Mouse (Mus musculus) limb, embryonic 15.5 days (tissue): Measurements from ENCODE around the gene Zfp790. TPM values are rescaled to one million over a fixed set of nuclear protein-coding genes. Genes with fewer than 3 reads are reported as not detected.
"Not testable (repeated sequence)": the region's sequence is repeated elsewhere in the genome, so short reads cannot be mapped to it uniquely, and the experiment has no call there.

Source experiments
- ATAC-seq: fragments of 200-750 bp; cut with Nextera tagmentation; 2 replicates; pipeline ENCODE4 v1.8.0; 2017; ENCODE audit warnings: low read depth, moderate TSS enrichment; ENCODE audit not compliant: insufficient number of reproducible peaks, low FRiP score, low TSS enrichment
- H3K27ac ChIP-seq: fragments of 300-500 bp; sonication (generic); 2 replicates; pipeline ENCODE4 v1.5.1; 2015; ENCODE audit warnings: moderate library complexity, mild to moderate bottlenecking, inconsistent platforms
- H3K27me3 ChIP-seq: fragments of 300-500 bp; sonication (generic); 2 replicates; pipeline ENCODE4 v1.6.1; 2015; ENCODE audit warnings: inconsistent platforms
- H3K36me3 ChIP-seq: fragments of 300-500 bp; sonication (generic); 2 replicates; pipeline ENCODE4 v1.6.1; 2015; ENCODE audit warnings: inconsistent platforms
- H3K4me1 ChIP-seq: fragments of 300-500 bp; sonication (generic); 2 replicates; pipeline ENCODE4 v1.6.1; 2015; ENCODE audit warnings: inconsistent platforms
- H3K4me2 ChIP-seq: fragments of 300-500 bp; sonication (generic); 2 replicates; pipeline ENCODE4 v1.6.1; 2015; ENCODE audit warnings: mild to moderate bottlenecking, inconsistent platforms
- H3K4me3 ChIP-seq: fragments of 300-500 bp; sonication (generic); 2 replicates; pipeline ENCODE4 v1.5.1; 2015; ENCODE audit warnings: mild to moderate bottlenecking, inconsistent platforms
- H3K9ac ChIP-seq: fragments of 300-500 bp; sonication (generic); 2 replicates; pipeline ENCODE4 v1.6.1; 2015; ENCODE audit warnings: inconsistent platforms
- H3K9me3 ChIP-seq: fragments of 300-500 bp; sonication (generic); 2 replicates; pipeline ENCODE4 v1.6.1; 2016; ENCODE audit warnings: inconsistent platforms
- WGBS: fragments of 180-500 bp; shearing (Covaris S2); methylation state at CpG from one replicate; pipeline ENCODE4 v1.1.7; 2015; 5-methylcytosine and 5-hydroxymethylcytosine counted together
- microRNA counts: library from miRNA; unstranded; fragments of <30 nt; microRNA quantifications from one replicate; lab custom pipeline; 2016
- microRNA-seq: library from miRNA; unstranded; fragments of <30 nt; microRNA quantifications from one replicate; pipeline ENCODE4, GENCODE M21; 2016
- polyA plus RNA-seq: library from polyadenylated mRNA; unstranded; fragments of >200 nt; fragmentation: Nextera tagmentation; extraction: Ambion mirVana; gene quantifications from 2 replicates; pipeline ENCODE4 v1.2.1, GENCODE M21; 2015

The Zfp790 gene
- polyA plus RNA-seq, 1 experiment from 2014 or later: 14.3 TPM

DNA sequence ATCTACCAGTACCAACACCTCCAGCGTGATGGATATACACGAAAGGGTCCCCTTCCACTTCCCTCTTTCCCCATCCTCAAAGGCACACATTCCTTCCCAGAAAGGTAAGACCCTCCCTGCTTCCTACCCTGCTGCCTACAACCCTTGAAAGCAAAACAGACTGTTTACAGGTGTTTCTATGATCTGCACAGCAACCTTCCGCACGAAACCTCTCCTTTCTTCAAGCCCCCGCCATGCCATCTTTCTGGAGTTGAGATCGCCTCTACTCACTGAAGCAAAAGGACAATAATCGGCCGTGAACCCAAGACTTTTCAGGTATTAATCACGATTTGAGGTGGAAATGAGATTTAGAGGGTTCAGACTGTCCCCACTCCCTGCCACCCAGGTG, 36.9 kb downstream of the Zfp790 start:
- peaks cover 11% of the 10 kb centered on the region; the same call in 1 of the 2 replicates for H3K36me3 ChIP-seq
- WGBS: 52% methylated on average over 9 of the region's 9 CpGs
- no peak for ATAC-seq

DNA sequence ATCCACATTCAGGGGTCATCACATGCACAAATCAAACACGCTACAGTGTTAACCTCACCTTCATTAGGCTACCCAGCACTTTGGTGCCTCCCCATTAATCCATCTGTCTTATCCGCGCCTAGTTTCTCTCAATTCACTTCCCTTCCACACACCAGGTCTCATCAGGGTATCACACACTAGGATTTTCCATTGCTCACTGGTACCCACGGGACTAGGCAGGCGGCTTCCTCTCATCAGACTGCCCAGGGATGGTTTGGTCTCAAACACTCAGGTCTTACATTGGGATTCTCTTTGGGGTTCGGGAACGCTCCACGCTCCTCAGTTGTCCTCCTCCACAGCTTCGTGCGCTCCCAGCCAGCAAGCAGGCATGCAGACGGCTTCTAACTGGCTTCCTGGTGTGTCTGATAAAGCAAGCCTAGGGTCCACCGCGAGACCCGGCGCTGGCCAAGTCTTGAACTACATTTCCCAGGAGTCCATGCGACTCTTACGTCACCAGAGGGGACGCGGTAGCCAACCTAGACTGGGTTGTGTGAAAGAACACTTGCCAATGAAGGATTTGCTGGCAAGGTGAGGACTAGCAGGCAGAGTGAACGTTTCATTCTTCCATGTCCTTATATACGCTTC, 37.4 kb downstream of the Zfp790 start, which contains the start of gene Zfp940:
TSS of gene Zfp940 (minus strand) at position 451 of the 624 bp plus-strand sequence.
- no peaks in the 10 kb centered on the region for H3K27me3 ChIP-seq
- H3K4me3 ChIP-seq: peak within 1 kb of the TSS; percentile 62
- H3K36me3 ChIP-seq: peaks cover 11% of the 10 kb centered on the region; the same call in 1 of the 2 replicates
- H3K4me1 ChIP-seq: peaks cover 6% of the 10 kb centered on the region; the same call in 1 of the 2 replicates
- peak within 1 kb of the TSS; percentile 73 for H3K4me2 ChIP-seq
- peak within 1 kb of the TSS; percentile 55 for H3K9ac ChIP-seq
- peak within 1 kb of the TSS; percentile 59; the same call in 1 of the 2 replicates for H3K27ac ChIP-seq
- 1% methylated on average over 21 of the region's 21 CpGs for WGBS
- peak; percentile 84; the same call in 1 of the 2 replicates for ATAC-seq
- no peaks in the 10 kb centered on the region for H3K9me3 ChIP-seq

More for the DNA sequence above, 36.9 kb downstream of the Zfp790 start:
- no peaks in the 10 kb centered on the region for H3K27me3 ChIP-seq
- no peak overlapping the region for H3K27ac ChIP-seq
- H3K4me1 ChIP-seq: peaks cover 6% of the 10 kb centered on the region; the same call in 1 of the 2 replicates
- no peaks in the 10 kb centered on the region for H3K9me3 ChIP-seq
- H3K9ac ChIP-seq: peak overlapping the region; percentile 55
- H3K4me3 ChIP-seq: peak overlapping the region; percentile 62
- H3K4me2 ChIP-seq: peak overlapping the region; percentile 73

- 4% methylated on average over 32 of the region's 32 CpGs for WGBS
- H3K36me3 ChIP-seq: peaks cover 6% of the 10 kb centered on the region; the same call in 1 of the 2 replicates
- peak within 1 kb of the TSS; percentile 71 for H3K4me2 ChIP-seq
- peak; percentile 94 for ATAC-seq
- no peaks in the 10 kb centered on the region for H3K27me3 ChIP-seq
- peaks cover 7% of the 10 kb centered on the region; the same call in 1 of the 2 replicates for H3K4me1 ChIP-seq
- no peak within 1 kb of the TSS for H3K27ac ChIP-seq
- no peaks in the 10 kb centered on the region for H3K9me3 ChIP-seq
- peak within 1 kb of the TSS; percentile 55 for H3K9ac ChIP-seq
- H3K4me3 ChIP-seq: peak within 1 kb of the TSS; percentile 66
Observed at GRCm38 (mm10) chr7:29859532-29860517, 43.9 kb downstream of the Zfp790 start, which contains the start of gene Zfp420. Gene Zfp420 (plus strand): TSS chr7:29859979.

DNA sequence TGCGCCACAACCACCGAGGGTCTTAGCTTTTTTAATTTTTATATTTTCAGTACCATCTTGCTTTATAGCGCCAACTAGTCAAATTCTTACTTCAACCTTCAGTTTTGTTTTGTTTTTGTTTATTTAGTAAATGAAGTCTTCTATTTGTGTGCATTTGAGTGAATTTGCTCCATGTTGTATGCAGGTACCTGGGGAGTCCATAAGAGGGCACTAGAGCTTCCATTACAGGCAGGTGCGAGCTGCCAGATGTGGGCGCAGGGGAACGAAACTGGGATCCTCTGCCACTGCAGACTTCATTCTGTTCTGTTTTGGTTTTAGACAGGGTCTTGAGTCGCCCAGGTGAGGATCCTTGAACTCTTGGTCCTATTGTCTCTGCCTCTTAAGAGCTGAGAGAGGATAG, 45.7 kb downstream of the Zfp790 start:
- Histone ChIP-seq H3K4me1 (peaks cover 7% of the 10 kb centered on the region; the same call in 1 of the 2 replicates), H3K27ac (no peak overlapping the region), H3K9ac (no peak overlapping the region), H3K27me3 (no peaks in the 10 kb centered on the region), H3K36me3 (peaks cover 6% of the 10 kb centered on the region; the same call in 1 of the 2 replicates), H3K4me2 (no peak overlapping the region), H3K9me3 (no peaks in the 10 kb centered on the region), H3K4me3 (no peak overlapping the region)
- 89% methylated on average over 7 of the region's 7 CpGs for WGBS
- no peak for ATAC-seq

- Histone ChIP-seq H3K36me3 (peaks cover 47% of the 10 kb centered on the region), H3K4me1 (no peaks in the 10 kb centered on the region), H3K27me3 (no peaks in the 10 kb centered on the region), H3K27ac (no peak overlapping the region), H3K9ac (no peak overlapping the region), H3K4me3 (no peak overlapping the region), H3K9me3 (peaks cover 19% of the 10 kb centered on the region), H3K4me2 (no peak overlapping the region)
- WGBS: 94% methylated on average over 10 of the region's 10 CpGs
- no peak for ATAC-seq
Observed at GRCm38 (mm10) chr7:29874256-29874655, 58.3 kb downstream of the Zfp790 start.

GRCm38 (mm10) chr7:29877561-29877960, 61.6 kb downstream of the Zfp790 start:
- H3K27ac ChIP-seq, H3K9ac ChIP-seq, H3K4me1 ChIP-seq, H3K4me2 ChIP-seq, ATAC-seq, H3K27me3 ChIP-seq, H3K4me3 ChIP-seq: not testable (repeated sequence)
- H3K9me3 ChIP-seq: peaks cover 19% of the 10 kb centered on the region
- WGBS: 93% methylated on average over 9 of the region's 9 CpGs
- H3K36me3 ChIP-seq: peaks cover 37% of the 10 kb centered on the region

DNA sequence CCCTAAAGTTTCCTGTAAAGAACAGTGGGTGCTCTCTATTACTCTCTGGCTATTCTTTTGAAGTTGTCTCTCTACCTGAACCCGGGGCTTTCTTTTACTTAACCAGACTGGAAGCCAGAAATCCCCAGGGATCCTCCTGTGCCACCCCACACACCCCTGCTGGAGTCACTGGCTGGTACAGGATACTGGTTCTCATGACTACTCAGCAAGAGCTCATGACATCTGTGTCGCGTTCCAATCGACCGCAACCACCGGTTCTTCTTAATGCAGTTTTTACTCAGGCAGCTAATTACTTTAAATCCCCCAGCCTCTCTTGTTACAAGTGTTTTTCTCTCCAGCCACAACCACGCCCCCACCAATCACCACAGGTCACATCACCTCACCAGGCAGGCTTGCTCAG, 64.1 kb downstream of the Zfp790 start:
- Histone ChIP-seq H3K4me3 (no peak overlapping the region), H3K9ac (no peak overlapping the region), H3K27me3 (no peaks in the 10 kb centered on the region), H3K4me1 (no peaks in the 10 kb centered on the region), H3K4me2 (no peak overlapping the region), H3K9me3 (peaks cover 8% of the 10 kb centered on the region), H3K36me3 (peaks cover 21% of the 10 kb centered on the region), H3K27ac (no peak overlapping the region)
- WGBS: 39% methylated on average over 7 of the region's 7 CpGs
- ATAC-seq: no peak

MicroRNAs encoded within 50 kb of the gene (microRNA counts, 519-probe panel; counts per million panel counts)
- 1,268 counts per million, percentile 10 among the panel's probes with 10 or more counts for microRNA mmu-miR-1964 (lab: Ali Mortazavi, UCI)

Small RNA genes within 50 kb of the gene (microRNA-seq; reads per million reads assigned to microRNA genes)
- gene Mir1964: 0.82 reads per million

Other genes starting within 250 kb of the Zfp790 start
- gene Catsperg2, start 89.1 kb upstream of the Zfp790 start, polyA plus RNA-seq: not detected in 2 replicates
- 14.0 and 15.4 TPM in 2 replicates for gene Zfp84, start 47.6 kb upstream of the Zfp790 start, polyA plus RNA-seq
- gene Zfp30, start 32.1 kb upstream of the Zfp790 start, polyA plus RNA-seq: 8.9 and 9.1 TPM in 2 replicates
- 4.8 and 5.6 TPM in 2 replicates for gene Zfp940, start 37.6 kb downstream of the Zfp790 start, polyA plus RNA-seq
- gene Zfp420, start 43.9 kb downstream of the Zfp790 start, polyA plus RNA-seq: 6.7 and 7.6 TPM in 2 replicates
- gene Zfp27, start 90.5 kb downstream of the Zfp790 start, polyA plus RNA-seq: 12.4 and 12.7 TPM in 2 replicates
- gene Zfp383, start 92.1 kb downstream of the Zfp790 start, polyA plus RNA-seq: 5.9 and 7.0 TPM in 2 replicates
- gene Zfp74, start 138.0 kb downstream of the Zfp790 start, polyA plus RNA-seq: 11.5 and 11.6 TPM in 2 replicates
- 17.9 and 27.5 TPM in 2 replicates for gene Zfp568, start 167.8 kb downstream of the Zfp790 start, polyA plus RNA-seq
- gene Zfp14, start 235.3 kb downstream of the Zfp790 start, polyA plus RNA-seq: 5.7 and 6.1 TPM in 2 replicates